Mouse (Mus musculus) midbrain, embryonic 15.5 days (tissue): ENCODE data around the gene Rnf157. TPM values are rescaled to one million over a fixed set of nuclear protein-coding genes. Genes with fewer than 3 reads are reported as not detected.

ENCODE experiments used
- ATAC-seq: fragments of 200-750 bp; cut with Nextera tagmentation; replicated peaks from 2 replicates; pipeline ENCODE4 v1.8.0; 2017; ENCODE audit warnings: moderate TSS enrichment
- H3K27ac ChIP-seq: fragments of 300-500 bp; sonication (generic); 2 replicates; pipeline ENCODE4 v1.5.1; 2015; ENCODE audit warnings: mild to moderate bottlenecking, inconsistent platforms
- H3K27me3 ChIP-seq: fragments of 300-500 bp; sonication (generic); replicated peaks from 2 replicates; pipeline ENCODE4 v1.6.1; 2015; ENCODE audit warnings: inconsistent platforms
- H3K36me3 ChIP-seq: fragments of 300-500 bp; sonication (generic); replicated peaks from 2 replicates; pipeline ENCODE4 v1.6.1; 2015; ENCODE audit warnings: inconsistent platforms
- H3K4me1 ChIP-seq: fragments of 300-500 bp; sonication (generic); 2 replicates; pipeline ENCODE4 v1.6.1; 2015; ENCODE audit warnings: inconsistent platforms
- H3K4me2 ChIP-seq: fragments of 300-500 bp; sonication (generic); 2 replicates; pipeline ENCODE4 v1.6.1; 2015; ENCODE audit warnings: inconsistent platforms, mild to moderate bottlenecking, moderate library complexity
- H3K4me3 ChIP-seq: fragments of 300-500 bp; sonication (generic); 2 replicates; pipeline ENCODE4 v1.5.1; 2015; ENCODE audit warnings: mild to moderate bottlenecking, inconsistent platforms
- H3K9ac ChIP-seq: fragments of 300-500 bp; sonication (generic); 2 replicates; pipeline ENCODE4 v1.6.1; 2015; ENCODE audit warnings: mild to moderate bottlenecking, inconsistent platforms
- H3K9me3 ChIP-seq: fragments of 300-500 bp; sonication (generic); 2 replicates; pipeline ENCODE4 v1.6.1; 2016; ENCODE audit warnings: inconsistent platforms
- WGBS: fragments of 180-500 bp; shearing (Covaris S2); methylation state at CpG from one replicate; pipeline ENCODE4 v1.1.7; 2015; ENCODE audit warnings: mixed read lengths; 5-methylcytosine and 5-hydroxymethylcytosine counted together
- polyA plus RNA-seq: library from polyadenylated mRNA; unstranded; fragments of >200 nt; fragmentation: Nextera tagmentation; extraction: Ambion mirVana; gene quantifications from 2 replicates; pipeline ENCODE4 v1.2.1, GENCODE M21; 2015

Rnf157 gene
- polyA plus RNA-seq, 1 experiment from 2014 or later, result 68.0 TPM

DNA sequence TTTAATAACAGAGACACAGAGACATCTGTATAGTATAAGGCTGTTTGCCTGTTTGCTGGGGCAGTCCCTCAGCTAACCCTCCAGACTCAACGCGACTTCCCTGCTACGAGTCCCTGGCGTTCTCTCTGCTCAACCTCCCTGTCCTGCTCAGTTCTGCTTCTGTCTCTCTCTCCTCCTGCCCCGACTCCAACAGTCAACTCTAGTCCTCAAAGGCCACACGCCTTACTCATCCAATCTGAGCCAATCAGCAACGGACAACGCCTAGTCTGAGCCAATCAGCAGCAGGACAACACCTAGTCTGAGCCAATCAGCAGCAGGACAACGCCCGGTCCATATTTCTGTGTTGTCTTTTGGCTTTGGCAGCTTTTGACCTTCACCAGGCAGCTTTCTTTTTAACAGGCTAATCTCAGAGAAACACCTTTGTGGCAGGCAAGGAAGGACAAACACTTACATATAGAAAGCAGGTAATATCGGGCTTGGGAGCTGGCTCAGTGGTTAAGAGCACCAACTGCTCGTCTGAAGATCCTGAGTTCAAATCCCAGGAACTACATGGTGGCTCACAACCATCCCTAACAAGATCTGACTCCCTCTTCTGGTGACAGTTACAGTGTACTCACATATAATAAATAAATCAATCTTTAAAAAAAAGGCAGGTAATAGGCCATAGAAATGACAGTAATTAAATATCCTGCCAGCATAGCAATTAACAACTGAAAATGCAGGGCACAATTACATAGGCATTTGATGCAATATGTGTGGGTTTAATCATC lies 104.9 kb downstream of the Rnf157 start:
- ATAC-seq, result no peak
- H3K4me3 ChIP-seq, result no peak overlapping the region
- H3K9ac ChIP-seq, result no peak overlapping the region
- peaks cover 10% of the 10 kb centered on the region for H3K4me1 ChIP-seq
- H3K27me3 ChIP-seq, result no peaks in the 10 kb centered on the region
- no peaks in the 10 kb centered on the region for H3K9me3 ChIP-seq
- no peak overlapping the region for H3K27ac ChIP-seq
- WGBS, result 93% methylated on average over 12 of the region's 12 CpGs
- peaks cover 18% of the 10 kb centered on the region for H3K36me3 ChIP-seq
- H3K4me2 ChIP-seq, result no peak overlapping the region

DNA sequence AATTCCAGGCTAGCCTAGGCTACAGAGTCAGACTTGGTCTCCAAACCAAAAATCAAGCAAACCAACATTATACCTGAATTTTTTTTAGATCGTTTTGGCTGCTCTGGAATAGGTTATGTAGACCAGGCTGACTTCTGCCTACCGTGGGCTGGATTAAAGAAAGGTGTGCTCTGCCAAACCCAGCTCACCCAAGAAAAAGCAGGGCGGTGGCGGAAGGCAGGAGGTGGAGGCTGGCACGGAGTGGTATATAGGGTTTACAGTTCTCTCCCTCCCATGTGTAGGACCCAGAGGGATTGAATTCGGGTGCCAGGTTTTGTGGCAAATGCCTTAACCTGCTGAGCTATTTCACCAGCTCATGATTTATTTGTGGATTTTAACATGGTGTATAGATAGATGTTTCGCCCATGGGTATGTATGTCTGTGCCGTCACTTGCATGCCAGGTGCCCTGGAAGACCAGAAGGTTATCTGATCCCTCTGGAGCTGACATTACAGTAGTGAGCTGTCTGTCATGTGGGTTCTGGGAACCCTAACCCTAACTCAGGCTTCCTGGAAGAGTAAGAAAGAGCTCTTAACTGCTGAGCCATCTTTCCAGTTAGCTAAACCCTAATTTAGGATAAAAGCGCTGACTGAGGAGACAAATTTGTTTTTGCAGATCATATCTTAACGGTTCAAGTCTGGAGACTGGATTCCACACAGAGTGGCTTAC lies 105.7 kb downstream of the Rnf157 start, which contains the start of gene Exoc7:
Gene Exoc7 (minus strand): TSS at position 215 of the 707 bp plus-strand sequence.
- peak within 1 kb of the TSS; percentile 72 for H3K4me3 ChIP-seq
- peak; percentile 60 for ATAC-seq
- H3K4me2 ChIP-seq, result peak within 1 kb of the TSS; percentile 67
- H3K9ac ChIP-seq, result peak within 1 kb of the TSS; percentile 69
- H3K9me3 ChIP-seq, result no peaks in the 10 kb centered on the region
- peaks cover 10% of the 10 kb centered on the region for H3K4me1 ChIP-seq
- peak within 1 kb of the TSS; percentile 59 for H3K27ac ChIP-seq
- no peaks in the 10 kb centered on the region for H3K27me3 ChIP-seq
- WGBS, result 85% methylated on average over 10 of the region's 10 CpGs
- H3K36me3 ChIP-seq, result peaks cover 25% of the 10 kb centered on the region

DNA sequence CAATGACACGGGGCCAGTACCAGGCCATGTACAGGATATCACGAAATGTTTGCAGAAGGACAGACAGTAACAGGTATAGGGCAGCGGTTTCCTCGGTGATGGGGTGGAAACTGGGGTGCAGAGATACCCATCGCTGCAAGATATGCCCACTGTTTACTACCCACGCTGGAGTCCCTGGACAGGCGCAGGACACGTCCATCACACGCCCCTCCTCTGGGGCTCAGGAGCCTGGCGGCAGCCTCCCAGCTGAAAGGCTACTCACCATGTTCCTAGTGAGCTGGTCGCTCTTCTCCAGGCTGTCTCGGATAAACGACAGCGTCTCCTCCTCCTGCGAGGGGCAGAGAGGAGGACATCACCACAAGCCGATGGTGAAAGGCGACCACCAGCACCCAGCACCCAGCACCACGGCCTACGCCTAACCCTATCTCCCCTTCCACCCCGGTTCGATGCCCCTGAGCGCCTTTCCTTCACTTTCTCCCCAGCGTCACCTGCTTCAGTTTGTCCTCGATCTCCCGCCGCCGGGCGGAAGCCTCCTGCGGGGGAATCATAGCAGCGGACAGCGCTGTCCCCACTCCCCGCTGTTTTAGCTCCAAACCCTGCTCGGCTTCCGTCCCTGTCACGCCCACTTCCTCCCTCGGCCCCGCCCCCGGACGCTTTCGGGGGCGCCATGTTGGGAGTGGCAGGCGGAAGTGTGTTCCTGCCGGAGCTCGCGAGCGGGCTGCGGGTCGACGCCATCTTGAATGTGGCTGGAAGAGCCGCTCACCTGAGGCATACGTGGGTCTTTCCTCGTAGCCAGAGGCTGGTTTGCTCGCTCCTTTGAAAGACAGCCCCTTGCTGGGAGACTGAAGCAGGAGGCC lies 106.5 kb downstream of the Rnf157 start:
- ATAC-seq, result peak; percentile 93
- Histone ChIP-seq H3K36me3 (peaks cover 33% of the 10 kb centered on the region), H3K4me3 (peak overlapping the region; percentile 72), H3K9ac (peak overlapping the region; percentile 69), H3K4me1 (peaks cover 10% of the 10 kb centered on the region), H3K9me3 (no peaks in the 10 kb centered on the region), H3K27me3 (no peaks in the 10 kb centered on the region), H3K4me2 (peak overlapping the region; percentile 67), H3K27ac (peak overlapping the region; percentile 59)
- 2% methylated on average over 53 of the region's 53 CpGs for WGBS

DNA sequence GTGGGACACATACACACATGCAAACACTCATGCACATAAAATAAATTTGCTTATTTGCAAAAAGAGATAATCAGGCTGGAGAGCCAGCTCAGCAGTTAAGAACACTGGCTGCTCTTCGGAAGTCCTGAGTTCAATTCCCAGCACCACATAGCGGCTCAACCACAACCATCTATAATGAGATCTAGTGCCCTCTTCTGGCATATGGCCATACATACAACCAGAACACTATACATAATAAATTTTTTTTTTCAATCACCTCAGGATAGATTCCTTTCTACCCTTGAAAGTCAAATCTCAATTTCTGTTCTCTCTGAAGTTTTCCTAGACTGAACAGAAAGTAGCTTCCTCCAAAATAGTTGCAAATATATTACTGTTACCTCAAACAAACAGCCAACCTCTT lies 107.4 kb downstream of the Rnf157 start:
- H3K9ac ChIP-seq, result no peak overlapping the region

DNA sequence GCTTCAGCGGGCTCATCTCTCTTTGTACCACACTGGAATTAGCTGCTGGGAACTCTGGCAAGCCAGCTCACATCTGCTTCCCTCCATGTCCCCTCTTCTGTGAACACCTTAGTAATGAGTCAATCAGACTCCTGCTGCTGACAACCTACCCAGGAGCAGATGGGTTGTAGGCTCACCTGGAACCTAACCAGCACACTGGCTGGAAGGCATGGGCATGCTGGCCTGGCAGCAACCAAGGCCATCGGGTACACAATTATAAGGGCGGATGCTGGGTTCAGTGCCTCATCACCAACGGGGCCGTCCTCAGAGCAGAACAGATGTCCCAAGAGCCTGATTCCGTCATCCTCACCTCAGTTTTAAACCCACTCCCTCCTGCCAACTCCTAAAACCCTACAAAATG lies 114.2 kb downstream of the Rnf157 start:
- 90% methylated on average over 6 of the region's 6 CpGs for WGBS
- H3K4me2 ChIP-seq, result no peak overlapping the region
- H3K36me3 ChIP-seq, result peaks cover 78% of the 10 kb centered on the region
- no peak overlapping the region for H3K9ac ChIP-seq
- H3K27ac ChIP-seq, result no peak overlapping the region
- no peaks in the 10 kb centered on the region for H3K9me3 ChIP-seq
- H3K4me3 ChIP-seq, result no peak overlapping the region
- ATAC-seq, result no peak
- no peaks in the 10 kb centered on the region for H3K4me1 ChIP-seq
- no peaks in the 10 kb centered on the region for H3K27me3 ChIP-seq

More for the DNA sequence above, 107.4 kb downstream of the Rnf157 start:
- no peak for ATAC-seq
- Histone ChIP-seq H3K9me3 (no peaks in the 10 kb centered on the region), H3K4me1 (peaks cover 10% of the 10 kb centered on the region), H3K27ac (no peak overlapping the region), H3K4me2 (peak overlapping the region; percentile 67), H3K4me3 (peak overlapping the region; percentile 72), H3K36me3 (peaks cover 41% of the 10 kb centered on the region), H3K27me3 (no peaks in the 10 kb centered on the region)
- 96% methylated on average over 2 of the region's 2 CpGs for whole genome bisulfite sequencing

DNA sequence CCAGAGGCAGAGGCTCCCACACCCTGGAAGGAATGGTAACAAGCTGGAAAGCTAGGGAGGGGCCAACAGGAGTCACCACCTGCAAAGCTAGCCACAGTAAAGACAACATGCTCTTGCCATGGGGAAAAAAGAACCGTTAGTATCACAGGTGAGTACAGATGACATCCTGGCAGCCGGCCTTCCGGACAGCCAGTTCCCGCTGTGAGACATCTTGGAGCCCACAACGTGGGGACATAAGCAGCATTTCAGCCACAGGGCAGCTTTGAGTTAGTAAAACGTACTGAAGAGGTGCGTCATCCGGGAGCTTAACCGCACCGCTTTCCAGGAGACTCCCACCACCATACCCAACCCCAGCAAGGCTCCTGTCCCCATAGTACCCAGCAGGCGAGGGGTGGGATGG lies 114.6 kb downstream of the Rnf157 start:
- Histone ChIP-seq H3K9ac (no peak overlapping the region), H3K4me3 (no peak overlapping the region), H3K9me3 (no peaks in the 10 kb centered on the region), H3K4me1 (no peaks in the 10 kb centered on the region), H3K27me3 (no peaks in the 10 kb centered on the region), H3K27ac (no peak overlapping the region), H3K4me2 (no peak overlapping the region), H3K36me3 (peaks cover 74% of the 10 kb centered on the region)
- no peak for ATAC-seq
- WGBS, result 89% methylated on average over 11 of the region's 11 CpGs

DNA sequence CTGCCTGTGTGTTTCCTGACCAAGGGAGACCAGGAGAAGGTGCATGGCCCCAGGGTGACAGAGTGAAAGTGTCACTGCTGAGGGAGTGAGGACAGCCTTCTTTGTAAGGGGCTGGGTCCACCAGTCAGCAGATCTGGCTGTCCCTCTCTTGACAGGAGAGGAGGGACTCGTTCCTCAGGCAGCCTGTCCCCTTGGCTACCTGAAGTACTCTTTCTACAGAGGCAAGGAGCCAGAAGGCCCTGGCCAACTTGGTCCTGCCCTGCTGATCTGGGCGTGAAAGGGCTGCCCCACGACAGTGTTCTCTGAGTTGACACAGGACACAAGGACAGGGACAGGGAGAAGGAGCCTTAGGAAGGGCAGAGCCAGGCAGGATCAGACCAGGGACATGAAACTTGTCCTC lies 115.8 kb downstream of the Rnf157 start:
- Histone ChIP-seq H3K27me3 (no peaks in the 10 kb centered on the region), H3K36me3 (peaks cover 71% of the 10 kb centered on the region), H3K4me2 (no peak overlapping the region), H3K4me1 (no peaks in the 10 kb centered on the region), H3K9me3 (no peaks in the 10 kb centered on the region), H3K27ac (no peak overlapping the region), H3K4me3 (no peak overlapping the region), H3K9ac (no peak overlapping the region)
- no peak for ATAC-seq
- 68% methylated on average over 3 of the region's 3 CpGs for WGBS

DNA sequence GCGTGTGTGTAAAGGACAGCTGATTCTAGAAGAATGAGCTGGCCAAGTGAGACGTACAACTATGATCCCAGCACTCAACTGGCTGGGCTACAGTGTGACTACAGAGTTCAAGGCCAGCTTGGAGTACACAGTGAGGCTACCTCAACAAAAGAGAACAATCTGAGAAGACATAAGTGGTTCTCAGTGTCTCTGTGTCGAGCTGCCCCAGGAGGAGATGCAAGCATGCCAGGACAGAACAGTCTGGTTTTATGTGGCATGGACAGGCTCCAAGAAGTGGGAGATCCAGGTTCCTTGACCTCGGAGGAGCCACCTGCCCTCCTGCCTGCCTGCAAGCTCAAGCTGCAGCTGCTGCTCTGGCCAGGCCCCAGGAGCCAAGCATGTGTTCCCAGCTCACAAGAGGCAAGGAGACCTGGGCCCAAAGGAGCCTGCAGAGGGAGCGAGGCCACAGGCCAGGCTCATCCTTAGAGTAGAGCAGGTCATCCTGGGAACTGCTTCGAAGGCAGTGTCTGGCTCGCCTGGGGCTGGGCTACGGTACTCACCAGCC lies 116.6 kb downstream of the Rnf157 start:
- Histone ChIP-seq H3K27me3 (no peaks in the 10 kb centered on the region), H3K4me2 (no peak overlapping the region), H3K4me3 (no peak overlapping the region), H3K4me1 (no peaks in the 10 kb centered on the region), H3K27ac (no peak overlapping the region), H3K9me3 (no peaks in the 10 kb centered on the region), H3K9ac (no peak overlapping the region), H3K36me3 (peaks cover 70% of the 10 kb centered on the region; the same call in 1 of the 2 replicates)
- 88% methylated on average over 8 of the region's 8 CpGs for WGBS
- no peak for ATAC-seq

DNA sequence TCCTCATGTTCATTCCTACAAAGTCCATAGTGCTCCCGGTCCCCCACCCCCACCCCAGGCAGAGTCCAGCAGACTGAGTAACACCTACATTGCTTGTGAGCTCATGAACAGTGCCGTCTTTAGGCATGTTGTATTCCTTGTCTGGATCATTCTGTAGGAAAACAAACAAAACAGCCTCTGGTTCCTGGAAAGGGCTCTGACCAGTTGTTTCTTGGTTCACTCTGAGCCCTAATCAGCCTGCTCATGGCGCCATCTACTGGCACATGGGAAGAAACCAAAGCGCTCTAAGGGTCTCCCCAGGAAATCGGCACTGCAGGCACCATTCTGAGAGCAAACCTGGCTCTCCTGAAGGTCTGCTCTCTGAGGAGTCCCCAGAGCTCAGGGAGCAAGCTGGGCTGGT lies 118.5 kb downstream of the Rnf157 start:
- Histone ChIP-seq H3K27me3 (no peaks in the 10 kb centered on the region), H3K4me1 (no peaks in the 10 kb centered on the region), H3K9me3 (no peaks in the 10 kb centered on the region), H3K36me3 (peaks cover 57% of the 10 kb centered on the region; the same call in 1 of the 2 replicates), H3K9ac (no peak overlapping the region), H3K4me2 (no peak overlapping the region), H3K27ac (no peak overlapping the region), H3K4me3 (no peak overlapping the region)
- WGBS, result 33% methylated on average over 5 of the region's 5 CpGs
- no peak for ATAC-seq

DNA sequence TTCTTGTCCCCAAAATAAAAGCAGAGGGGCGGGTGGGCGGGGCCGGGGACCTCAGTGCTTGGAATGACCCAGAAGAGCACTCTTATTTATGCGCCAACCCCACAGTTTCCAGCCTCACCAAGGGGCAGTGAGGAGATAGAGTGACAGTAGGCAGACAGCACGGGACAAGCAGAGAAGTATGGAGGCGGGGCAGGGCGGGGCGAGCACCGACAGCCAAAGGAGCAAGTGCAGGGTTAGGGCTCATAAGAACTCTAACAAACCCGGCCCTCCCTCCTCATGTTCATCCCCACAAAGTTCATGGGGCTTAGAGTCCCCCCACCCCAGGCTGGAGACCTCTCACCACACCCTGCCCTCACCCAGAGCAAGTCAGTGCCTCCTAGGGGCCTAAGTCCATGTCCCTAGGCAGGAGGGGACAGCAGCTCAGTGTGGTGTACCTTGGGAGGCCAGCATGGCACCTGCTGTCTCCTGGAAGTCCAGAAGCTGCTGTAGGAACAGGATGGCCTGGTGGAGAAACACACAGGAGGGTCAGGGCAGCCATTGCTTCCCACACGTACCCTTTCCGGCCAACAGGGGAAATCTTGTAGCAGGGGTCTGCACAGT lies 119.2 kb downstream of the Rnf157 start:
- 85% methylated on average over 12 of the region's 12 CpGs for WGBS
- H3K9ac ChIP-seq, result no peak overlapping the region
- no peaks in the 10 kb centered on the region for H3K9me3 ChIP-seq
- H3K4me2 ChIP-seq, result no peak overlapping the region
- no peaks in the 10 kb centered on the region for H3K4me1 ChIP-seq
- H3K36me3 ChIP-seq, result peaks cover 60% of the 10 kb centered on the region
- H3K4me3 ChIP-seq, result no peak overlapping the region
- no peaks in the 10 kb centered on the region for H3K27me3 ChIP-seq
- no peak overlapping the region for H3K27ac ChIP-seq
- no peak for ATAC-seq

DNA sequence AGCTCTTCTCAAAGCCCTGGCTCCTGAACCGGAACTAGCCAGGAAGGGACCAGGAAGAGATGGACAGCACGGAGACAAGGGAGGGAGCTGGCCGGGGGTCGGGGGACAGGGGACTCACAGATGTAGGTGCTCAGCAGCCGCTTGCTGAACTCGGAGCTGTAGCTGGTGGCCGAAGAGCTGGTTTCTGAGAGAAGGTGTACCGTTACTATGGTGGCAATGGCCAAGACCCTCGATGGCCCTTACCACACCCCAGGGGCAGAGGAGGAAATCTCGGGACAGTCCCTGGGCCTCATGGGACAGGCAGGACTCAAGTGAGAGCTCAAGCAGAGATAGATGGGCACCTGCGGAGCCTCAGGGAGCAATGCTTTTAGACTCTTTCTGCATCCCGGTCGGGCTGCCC lies 120.4 kb downstream of the Rnf157 start:
- peaks cover 64% of the 10 kb centered on the region for H3K36me3 ChIP-seq
- H3K4me3 ChIP-seq, result no peak overlapping the region
- H3K4me1 ChIP-seq, result no peaks in the 10 kb centered on the region
- no peak overlapping the region for H3K4me2 ChIP-seq
- H3K9ac ChIP-seq, result no peak overlapping the region
- no peaks in the 10 kb centered on the region for H3K27me3 ChIP-seq
- no peak for ATAC-seq
- no peak overlapping the region for H3K27ac ChIP-seq
- H3K9me3 ChIP-seq, result no peaks in the 10 kb centered on the region
- WGBS, result 93% methylated on average over 13 of the region's 13 CpGs
